Mouse (Mus musculus) granulocyte monocyte progenitor cell, adult 5-6 weeks (primary cell): ENCODE measurements around the gene Slamf7. TPM values are rescaled to one million over a fixed set of nuclear protein-coding genes. Genes with fewer than 3 reads are reported as not detected.
A peak's percentile ranks its signal among the peaks of the same experiment; 100 is the strongest.

Experiments used
- ATAC-seq: replicated peaks from 2 replicates; pipeline ENCODE4 v1.8.0; 2016; ENCODE audit warnings: mild to moderate bottlenecking, moderate TSS enrichment, inconsistent platforms; ENCODE audit not compliant: poor library complexity, severe bottlenecking
- total RNA-seq, 2 experiments: library from RNA; stranded (forward) in 1 of 2; stranded (reverse) in 1 of 2; fragments of 200-712, 200-1000 nt in 1 of 2; fragments of >200 nt in 1 of 2; fragmentation: Nextera tagmentation in 1 of 2; gene quantifications; 2 replicates each; pipeline ENCODE4 v1.2.3; 2014 to 2017

Slamf7 gene
- total RNA-seq (2014; fragmentation: Nextera tagmentation): 0.64 TPM in 1 of 2 replicates, not detected in the other
- 0.69 TPM in 1 of 2 replicates, not detected in the other for total RNA-seq (2017)

GRCm38 (mm10) chr1:171652734-171653133 lies at the start of gene Slamf7:
TSS of gene Slamf7 (minus strand) at chr1:171653035.
- ATAC-seq: no peak

DNA sequence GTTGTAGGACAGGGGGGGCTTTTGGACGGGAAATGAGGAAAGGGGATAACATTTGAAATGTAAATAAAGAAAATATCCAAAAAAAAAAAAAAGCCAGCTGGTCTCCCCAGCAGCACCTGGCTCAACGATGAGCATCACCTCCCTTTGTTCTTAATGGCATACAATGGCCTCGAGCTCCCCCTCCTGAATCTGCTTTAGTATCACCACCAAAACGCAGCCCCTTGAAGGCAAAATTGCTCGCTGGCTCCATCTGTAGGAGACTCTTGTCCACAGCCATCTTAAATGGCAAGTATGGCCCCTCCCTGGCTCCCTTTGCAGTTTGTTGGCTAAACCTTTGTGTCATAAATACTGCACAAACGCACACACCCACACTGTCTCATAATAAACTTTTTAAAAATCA lies 46.1 kb upstream of the Slamf7 start:
- peak; percentile 96 for ATAC-seq

- ATAC-seq: no peak
These were observed 41.1 kb upstream of the Slamf7 start for GRCm38 (mm10) chr1:171693918-171694317.

DNA sequence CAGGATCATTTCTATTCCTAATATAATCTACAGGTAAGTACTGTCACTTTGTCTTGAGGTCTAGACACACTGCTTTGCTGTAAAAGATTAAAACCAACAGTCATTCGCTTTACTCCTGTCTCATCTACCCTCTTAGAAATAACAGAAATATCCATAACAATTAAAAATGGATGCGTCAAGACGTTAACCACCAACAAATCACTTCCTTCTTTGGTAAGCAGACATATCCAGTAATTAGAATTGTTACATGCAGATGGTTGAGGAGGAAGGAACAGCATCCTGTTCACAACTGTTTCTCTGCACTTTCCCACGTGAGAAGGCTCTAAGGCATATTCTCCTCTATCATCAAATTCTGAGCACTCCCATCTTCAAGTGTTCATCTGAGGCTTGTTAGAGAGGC lies 34.5 kb upstream of the Slamf7 start:
- peak; percentile 93 for ATAC-seq

GRCm38 (mm10) chr1:171684923-171685322 lies 32.1 kb upstream of the Slamf7 start:
- ATAC-seq: no peak

DNA sequence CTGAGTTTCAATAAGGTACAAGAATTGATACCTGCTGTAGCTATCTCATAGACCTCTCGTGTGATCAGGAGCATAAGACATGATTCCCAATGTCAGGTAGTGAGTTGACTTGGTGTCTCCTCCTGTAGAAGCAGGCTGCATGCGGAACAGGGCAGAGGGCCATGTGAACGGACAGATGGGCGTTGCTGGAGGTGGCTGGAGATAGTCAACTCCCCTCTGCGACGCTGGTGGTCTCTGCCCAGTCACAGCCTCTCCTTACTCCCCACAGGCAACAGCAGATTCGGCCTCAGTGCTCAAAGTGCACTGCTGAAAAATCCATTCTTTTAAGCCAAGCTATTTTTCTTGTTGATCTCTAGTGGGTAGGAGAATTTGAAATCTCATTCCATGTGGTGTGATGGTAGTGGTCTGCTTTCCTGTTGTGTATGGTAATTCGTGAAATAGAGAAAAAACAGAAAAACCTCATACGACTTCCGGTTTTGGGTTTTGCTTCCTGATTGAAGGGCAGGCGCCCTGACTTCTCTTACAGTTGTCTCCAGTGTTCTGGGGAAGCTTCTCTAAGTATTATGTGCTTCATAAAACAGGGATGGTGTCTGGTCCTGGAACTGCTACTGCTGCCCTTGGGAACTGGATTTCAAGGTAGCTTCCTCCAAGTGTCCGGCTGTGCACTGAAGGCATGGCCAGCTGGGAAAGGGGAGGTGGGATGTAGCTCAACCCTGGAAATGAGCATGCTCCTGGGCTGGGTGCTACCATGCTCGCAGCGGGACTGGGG lies 28.9 kb upstream of the Slamf7 start, which contains the start of gene Cd48:
Gene Cd48, plus strand, starts transcription at position 479 of the 769 bp plus-strand sequence.
- peak; percentile 75 for ATAC-seq

GRCm38 (mm10) chr1:171681009-171681408 lies 28.2 kb upstream of the Slamf7 start:
- ATAC-seq: peak; percentile 72

DNA sequence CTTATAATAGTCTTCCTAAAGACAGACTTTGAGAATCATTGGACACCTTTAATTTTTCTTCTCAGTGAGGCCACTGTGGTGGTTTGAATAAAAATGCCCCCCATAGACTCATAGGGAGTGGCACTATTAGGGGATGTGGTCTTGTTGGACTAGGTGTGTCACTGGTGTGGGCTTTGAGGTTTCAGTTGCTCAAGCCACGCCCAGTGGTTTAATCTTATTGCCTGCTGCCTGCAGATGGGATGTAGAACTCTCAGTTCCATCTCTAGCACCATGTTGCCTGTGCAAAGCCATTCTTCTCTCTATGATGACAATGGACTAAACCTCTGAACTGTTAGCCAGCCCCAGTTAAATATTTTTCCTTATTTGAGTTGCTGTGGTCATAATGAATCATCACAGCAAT lies 24.9 kb upstream of the Slamf7 start:
- ATAC-seq: peak; percentile 50

DNA sequence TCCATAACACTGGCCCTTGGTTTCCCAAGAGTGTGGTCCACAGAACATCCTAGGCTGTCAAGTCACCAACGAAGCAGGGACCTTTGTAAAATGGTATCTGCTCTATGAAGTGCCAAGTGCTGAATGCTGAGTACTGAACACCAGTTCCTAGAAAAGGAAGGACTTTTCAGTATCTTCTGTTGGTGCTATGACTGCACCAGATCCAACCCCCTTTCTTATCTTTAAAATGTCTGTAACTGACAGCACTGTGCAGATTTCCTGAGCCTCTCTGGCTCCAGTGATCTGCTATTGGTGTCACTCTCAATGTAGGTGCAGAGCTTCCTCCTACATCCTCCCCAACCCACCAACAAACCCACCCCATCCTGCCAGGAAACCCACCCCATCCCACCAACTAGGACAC lies 21.6 kb upstream of the Slamf7 start:
- ATAC-seq: no peak

DNA sequence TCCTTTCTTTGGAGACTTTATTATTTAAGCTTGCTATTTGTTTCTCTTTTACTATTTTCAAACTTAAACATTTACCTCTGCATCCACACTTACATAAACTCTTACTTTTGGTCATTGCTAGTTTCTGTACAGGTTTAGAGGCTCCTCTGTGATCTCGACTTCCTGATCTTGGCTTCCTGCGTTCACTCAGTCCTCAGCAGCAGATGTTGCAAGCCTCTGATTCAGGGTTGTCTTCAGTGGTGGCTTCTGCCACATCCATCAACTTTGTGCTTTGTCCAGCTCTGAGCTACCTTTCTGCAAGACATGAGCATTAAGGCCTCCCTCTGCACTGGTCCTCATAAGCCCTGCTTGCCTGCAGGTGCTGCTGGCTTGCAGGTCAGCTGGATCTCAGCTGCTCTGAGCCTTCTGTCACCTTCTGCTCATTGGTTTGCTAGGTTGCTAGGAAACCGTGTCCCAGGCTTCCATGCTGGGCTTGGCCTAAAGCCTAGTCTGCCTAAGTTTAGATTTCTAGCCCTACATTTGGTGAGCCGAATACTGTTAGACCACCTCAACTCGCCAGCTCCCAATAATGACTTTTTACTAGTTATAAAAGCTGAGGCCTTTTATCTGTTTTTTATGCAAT lies 20.1 kb upstream of the Slamf7 start:
- ATAC-seq: peak; percentile 90

GRCm38 (mm10) chr1:171672451-171672850 lies 19.6 kb upstream of the Slamf7 start:
- ATAC-seq: peak; percentile 53; the same call in 1 of the 2 replicates

- no peak for ATAC-seq
These were observed 14.3 kb upstream of the Slamf7 start for GRCm38 (mm10) chr1:171667160-171667559.

- no peak for ATAC-seq
These were observed 13.5 kb upstream of the Slamf7 start for GRCm38 (mm10) chr1:171666350-171666749.

- ATAC-seq: no peak
These were observed 10.9 kb upstream of the Slamf7 start for GRCm38 (mm10) chr1:171663757-171664156.

GRCm38 (mm10) chr1:171661482-171661881 lies 8.6 kb upstream of the Slamf7 start:
- peak; percentile 57 for ATAC-seq

- peak; percentile 86 for ATAC-seq
These were observed 7.6 kb upstream of the Slamf7 start for GRCm38 (mm10) chr1:171660423-171660822.

GRCm38 (mm10) chr1:171658561-171658991 lies 5.7 kb upstream of the Slamf7 start:
- peak; percentile 23; the same call in 1 of the 2 replicates for ATAC-seq

DNA sequence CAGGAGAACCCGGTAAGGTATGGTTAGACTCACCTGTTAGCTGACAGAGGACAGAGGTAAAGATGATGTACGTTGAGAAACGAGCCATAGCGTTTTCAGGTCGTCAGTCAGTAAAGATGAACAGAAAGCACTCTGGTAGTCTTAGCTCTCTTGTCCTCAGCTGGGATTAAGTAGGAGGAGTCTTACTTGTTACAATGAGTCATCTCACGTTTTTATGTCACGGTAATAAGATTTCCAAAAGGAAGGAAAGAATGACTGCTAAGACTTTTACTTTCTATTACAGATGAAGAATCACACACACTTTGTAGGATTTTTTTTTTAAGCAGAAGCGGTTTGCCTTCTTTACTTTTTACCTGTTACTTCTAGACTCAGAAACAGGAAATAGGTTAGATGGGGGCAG lies 4.0 kb downstream of the Slamf7 start:
- 0 out of 2 replicates have a peak, but pooled peaks have one; percentile 18 for ATAC-seq

DNA sequence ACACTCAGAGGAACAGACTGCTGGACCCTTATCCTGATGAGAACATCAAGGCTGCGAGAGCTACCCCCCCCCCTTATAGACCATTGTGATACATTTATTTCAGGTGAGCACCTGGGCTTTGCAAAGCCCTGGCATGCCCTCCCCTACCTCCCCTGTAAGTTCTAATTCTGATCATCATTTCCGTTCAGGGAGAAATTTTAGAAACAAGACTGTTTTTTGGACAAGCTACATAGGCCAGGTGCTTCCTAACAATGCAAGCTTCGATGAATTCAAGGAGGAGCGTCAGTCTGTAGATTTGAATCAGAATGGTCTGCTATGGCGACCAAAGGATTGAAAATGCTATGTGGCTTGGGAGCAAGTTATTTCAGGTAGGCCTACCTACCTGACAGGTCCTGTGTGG lies 5.1 kb downstream of the Slamf7 start:
- no peak for ATAC-seq

DNA sequence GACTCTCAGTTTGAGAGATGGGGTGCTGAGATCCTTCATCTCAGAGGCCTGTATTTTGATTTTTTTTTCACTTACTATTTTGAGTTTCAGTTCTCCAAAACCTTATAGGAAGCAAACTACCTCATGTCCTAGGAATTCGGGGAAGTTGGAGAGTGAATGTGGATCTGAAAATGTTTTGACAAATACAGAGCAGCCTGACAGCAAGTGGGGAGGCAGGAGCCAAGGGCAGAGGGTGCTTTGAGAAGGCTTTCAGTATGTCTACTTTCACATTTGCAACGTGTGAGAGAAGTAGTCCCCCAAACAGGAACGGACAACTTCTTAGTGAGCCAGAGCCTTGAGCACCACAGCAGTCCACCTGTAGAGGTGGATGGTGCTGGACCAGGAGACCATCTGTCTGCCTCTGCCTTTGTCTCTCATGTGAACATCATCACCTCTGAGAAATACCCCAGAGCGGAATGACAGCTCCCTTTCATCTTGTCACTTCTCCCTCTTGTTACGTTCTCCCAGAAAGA lies 6.3 kb downstream of the Slamf7 start:
- peak; percentile 87 for ATAC-seq

DNA sequence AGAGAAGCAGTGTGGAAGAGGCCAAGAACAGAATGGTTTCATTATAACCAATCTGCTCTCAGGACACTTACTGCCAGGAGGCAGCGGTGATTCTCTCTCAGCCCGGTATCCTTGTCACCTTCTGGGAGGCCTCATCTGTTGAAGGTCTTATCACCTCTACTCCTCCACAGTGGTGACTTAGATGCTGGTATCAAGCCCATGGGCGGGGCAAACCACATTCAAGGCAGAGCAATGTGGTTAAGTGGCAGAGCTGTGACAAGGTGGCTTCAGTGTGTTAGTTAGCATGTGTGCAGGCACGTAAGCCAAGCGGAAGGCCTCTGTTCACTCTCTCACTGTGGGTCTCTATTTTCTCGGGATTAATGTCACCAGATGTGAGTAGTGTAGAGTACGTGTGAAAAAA lies 9.2 kb downstream of the Slamf7 start:
- 0 out of 2 replicates have a peak, but pooled peaks have one; percentile 15 for ATAC-seq
